Mouse (Mus musculus) embryonic facial prominence, embryonic 14.5 days (tissue): ENCODE measurements at regions not wholly inside any gene's neighbourhood (a gene's known extent, or its start where the extent isn't known, plus 50 kb on each side); places are given as distances from the start of the nearest gene placed in this dataset.

ENCODE experiments used
- ATAC-seq: fragments of 200-750 bp; cut with Nextera tagmentation; 2 replicates; pipeline ENCODE4 v1.8.0; 2017; ENCODE audit warnings: low read depth, moderate number of reproducible peaks, moderate TSS enrichment
- DNase-seq: peaks from one replicate; pipeline ENCODE4 v3.0.0-alpha.2; 2015; ENCODE audit warnings: low spot score
- H3K27ac ChIP-seq: fragments of 300-500 bp; sonication (generic); replicated peaks from 2 replicates; pipeline ENCODE4 v1.5.1; 2014; ENCODE audit warnings: low read depth, mild to moderate bottlenecking, low read length, moderate library complexity
- H3K27me3 ChIP-seq: fragments of 300-500 bp; sonication (generic); replicated peaks from 2 replicates; pipeline ENCODE4 v1.6.1; 2014; ENCODE audit warnings: low read length; ENCODE audit not compliant: control insufficient read depth, insufficient read depth
- H3K36me3 ChIP-seq: fragments of 300-500 bp; sonication (generic); 2 replicates; pipeline ENCODE4 v1.6.1; 2014; ENCODE audit warnings: low read length, mixed read lengths; ENCODE audit not compliant: control insufficient read depth, insufficient read depth
- H3K4me1 ChIP-seq: fragments of 300-500 bp; sonication (generic); 2 replicates; pipeline ENCODE4 v1.6.1; 2014; ENCODE audit warnings: antibody characterized with exemption, low read length; ENCODE audit not compliant: control insufficient read depth, insufficient read depth
- H3K4me2 ChIP-seq: fragments of 300-500 bp; sonication (generic); 2 replicates; pipeline ENCODE4 v1.6.1; 2014; ENCODE audit warnings: low read depth, mild to moderate bottlenecking, low read length, moderate library complexity, mixed read lengths
- H3K4me3 ChIP-seq: fragments of 300-500 bp; sonication (generic); 2 replicates; pipeline ENCODE4 v1.5.1; 2014; ENCODE audit warnings: low read depth, mild to moderate bottlenecking, low read length
- H3K9ac ChIP-seq: fragments of 300-500 bp; sonication (generic); 2 replicates; pipeline ENCODE4 v1.6.1; 2014; ENCODE audit warnings: low read depth, mild to moderate bottlenecking, low read length, moderate library complexity, mixed read lengths
- H3K9me3 ChIP-seq: fragments of 300-500 bp; sonication (generic); 2 replicates; pipeline ENCODE4 v1.6.1; 2016; ENCODE audit warnings: low read length; ENCODE audit not compliant: control insufficient read depth
- WGBS: fragments of 180-500 bp; shearing (Covaris S2); extraction: QIAGEN DNeasy Blood & Tissue Kit; methylation state at CpG from one replicate; pipeline ENCODE4 v1.1.7; 2014; 5-methylcytosine and 5-hydroxymethylcytosine counted together

DNA sequence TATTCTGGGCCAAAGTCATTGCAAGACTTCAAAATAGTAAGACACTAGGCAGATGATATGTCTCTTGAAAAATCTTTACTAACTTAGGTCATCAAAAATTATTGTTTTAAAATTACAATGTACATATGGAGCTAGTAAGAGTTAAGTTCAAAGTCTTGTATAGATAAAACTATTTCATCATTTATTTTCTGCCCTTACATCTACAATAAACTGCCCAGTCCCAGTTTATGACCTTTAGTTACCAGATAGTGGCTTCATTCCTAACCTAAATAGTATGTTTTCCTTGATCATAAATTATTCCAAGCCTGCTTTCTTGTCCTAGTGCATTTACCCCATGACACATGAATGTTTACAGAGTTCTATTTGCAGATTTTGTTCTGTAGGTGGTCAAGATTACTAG, 72.9 kb downstream of the Manea start:
- H3K4me3 ChIP-seq = no peak overlapping the region
- DNase-seq (no peak), ATAC-seq (no peak)
- H3K36me3 ChIP-seq = no peaks in the 10 kb centered on the region
- no peaks in the 10 kb centered on the region for H3K27me3 ChIP-seq
- no peaks in the 10 kb centered on the region for H3K4me1 ChIP-seq
- H3K9ac ChIP-seq = no peak overlapping the region
- no peak overlapping the region for H3K27ac ChIP-seq
- no peaks in the 10 kb centered on the region for H3K9me3 ChIP-seq
- no peak overlapping the region for H3K4me2 ChIP-seq

GRCm38 (mm10) chr4:26259230-26260029, 87.3 kb downstream of the Manea start:
- peak; percentile 13 for DNase-seq
- no peaks in the 10 kb centered on the region for H3K9me3 ChIP-seq
- H3K27me3 ChIP-seq = no peaks in the 10 kb centered on the region
- 71% methylated on average over 1 of the region's 1 CpGs for WGBS
- no peaks in the 10 kb centered on the region for H3K4me1 ChIP-seq
- H3K4me2 ChIP-seq = no peak overlapping the region
- ATAC-seq = no peak
- H3K4me3 ChIP-seq = no peak overlapping the region
- no peak overlapping the region for H3K27ac ChIP-seq
- no peaks in the 10 kb centered on the region for H3K36me3 ChIP-seq
- H3K9ac ChIP-seq = no peak overlapping the region

GRCm38 (mm10) chr4:26255889-26256288, 90.8 kb downstream of the Manea start:
- DNase-seq (peak; percentile 2), ATAC-seq (no peak)
- Histone ChIP-seq H3K36me3 (no peaks in the 10 kb centered on the region), H3K27me3 (no peaks in the 10 kb centered on the region), H3K4me3 (no peak overlapping the region), H3K27ac (no peak overlapping the region), H3K4me1 (no peaks in the 10 kb centered on the region), H3K4me2 (no peak overlapping the region), H3K9me3 (no peaks in the 10 kb centered on the region), H3K9ac (no peak overlapping the region)
- WGBS = 55% methylated on average over 3 of the region's 3 CpGs

DNA sequence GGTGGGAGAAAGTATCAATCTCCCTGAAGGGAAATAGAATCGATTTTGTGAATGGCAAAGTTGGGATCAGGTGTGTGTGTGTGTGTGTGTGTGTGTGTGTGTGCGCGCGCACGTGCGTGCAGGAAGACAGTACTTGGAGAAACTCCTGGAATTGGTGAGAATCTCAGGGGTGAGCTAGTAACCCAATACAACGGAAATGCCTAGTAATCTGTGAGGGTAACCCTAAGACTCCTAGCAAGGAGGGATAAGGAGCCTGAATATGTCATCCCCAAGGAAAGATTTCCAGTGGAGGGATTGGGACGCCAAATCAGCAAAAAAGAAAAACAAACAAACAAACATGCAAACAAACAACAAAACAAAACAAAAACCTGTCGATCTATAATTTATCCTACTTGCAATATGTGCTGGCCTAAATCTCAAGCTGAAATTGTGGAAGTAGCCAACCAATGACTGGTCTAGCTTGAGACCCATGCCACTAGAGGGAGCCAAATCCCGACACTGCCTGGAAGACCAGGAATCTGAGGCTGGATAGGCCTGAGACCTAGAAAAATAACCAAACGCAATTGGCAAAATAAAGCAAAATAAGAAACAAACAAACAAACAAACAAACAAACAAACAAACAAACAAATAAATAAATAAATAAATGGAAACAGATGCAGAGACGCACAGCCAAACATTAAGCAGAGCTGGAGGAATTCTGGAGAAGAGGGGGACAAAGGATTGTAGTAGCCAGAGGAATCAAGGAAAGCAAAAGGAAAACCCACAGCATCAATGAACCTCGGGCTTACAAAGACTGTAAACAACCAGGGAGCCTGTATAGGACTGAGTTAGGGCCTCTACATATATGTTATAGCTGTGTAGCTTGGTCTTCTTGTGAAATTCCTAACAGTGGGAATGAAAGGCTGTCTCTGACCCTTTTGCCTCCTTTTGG, 98.5 kb downstream of the Manea start:
- Histone ChIP-seq H3K27ac (no peak overlapping the region), H3K4me2 (no peak overlapping the region), H3K9ac (no peak overlapping the region), H3K9me3 (no peaks in the 10 kb centered on the region), H3K4me1 (no peaks in the 10 kb centered on the region), H3K4me3 (no peak overlapping the region), H3K27me3 (no peaks in the 10 kb centered on the region), H3K36me3 (no peaks in the 10 kb centered on the region)
- DNase-seq (peak; percentile 81), ATAC-seq (peak; percentile 79)
- 62% methylated on average over 13 of the region's 13 CpGs for WGBS

DNA sequence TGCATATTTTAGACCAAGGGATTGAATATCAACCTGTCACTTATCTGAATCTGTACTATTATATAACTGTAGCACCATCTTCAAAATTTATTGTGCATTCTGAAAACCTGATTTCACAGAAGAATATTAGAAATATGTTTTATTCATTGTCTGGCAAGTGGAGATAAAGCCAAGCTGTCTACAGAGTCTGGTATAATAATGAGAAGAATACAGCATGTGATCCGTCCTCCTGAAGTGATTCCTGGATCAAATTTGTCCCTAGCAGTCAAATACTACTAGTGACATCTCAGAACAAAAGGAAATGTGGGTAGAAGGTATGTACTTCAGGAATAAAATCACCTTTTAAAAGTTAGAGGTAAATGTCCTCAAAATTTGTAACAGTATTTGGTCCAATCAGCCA, 123.4 kb downstream of the Manea start:
- ATAC-seq (no peak), DNase-seq (no peak)
- H3K9ac ChIP-seq = no peak overlapping the region
- no peaks in the 10 kb centered on the region for H3K36me3 ChIP-seq
- H3K4me1 ChIP-seq = no peaks in the 10 kb centered on the region
- H3K4me2 ChIP-seq = no peak overlapping the region
- no peaks in the 10 kb centered on the region for H3K27me3 ChIP-seq
- H3K27ac ChIP-seq = no peak overlapping the region
- no peaks in the 10 kb centered on the region for H3K9me3 ChIP-seq
- H3K4me3 ChIP-seq = no peak overlapping the region
- 70% methylated on average over 1 of the region's 1 CpGs for WGBS
